Mouse (Mus musculus) G1E (cell line): ENCODE data around the gene Apold1. TPM values are rescaled to one million over a fixed set of nuclear protein-coding genes. Genes with fewer than 3 reads are reported as not detected.

Experiments used
- ATAC-seq: 2 replicates; pipeline ENCODE4 v1.8.0; 2016; ENCODE audit warnings: mild to moderate bottlenecking; ENCODE audit not compliant: insufficient number of reproducible peaks, poor library complexity, low FRiP score, severe bottlenecking; ENCODE audit errors: extremely low read depth
- DNase-seq: peaks from one replicate; pipeline ENCODE4 v3.0.0; 2012; ENCODE audit warnings: low spot score
- H3K27me3 ChIP-seq: 2 replicates; pipeline ENCODE4 v1.6.1; 2012; ENCODE audit warnings: mild to moderate bottlenecking, low read length, inconsistent platforms; ENCODE audit not compliant: insufficient read depth
- H3K36me3 ChIP-seq: replicated peaks from 2 replicates; pipeline ENCODE3; 2012; ENCODE audit warnings: mild to moderate bottlenecking, inconsistent platforms
- H3K4me1 ChIP-seq: 2 replicates; pipeline ENCODE4 v1.6.1; 2012; ENCODE audit warnings: low read depth, low read length, inconsistent platforms, mixed read lengths; ENCODE audit not compliant: insufficient read depth
- H3K4me3 ChIP-seq: 2 replicates; pipeline ENCODE4 v1.5.1; 2012; ENCODE audit warnings: low read depth, mild to moderate bottlenecking, inconsistent platforms, low read length, moderate library complexity, mixed read lengths
- H3K9me3 ChIP-seq: replicated peaks from 2 replicates; pipeline ENCODE4 v1.6.1; 2012; ENCODE audit warnings: inconsistent platforms
- CTCF ChIP-seq: IDR thresholded peaks from 2 replicates; pipeline ENCODE4 v1.5.1; 2012; ENCODE audit warnings: low read depth, low read length, inconsistent platforms, mixed read lengths
- GATA1 ChIP-seq: IDR thresholded peaks from 2 replicates; pipeline ENCODE4 v1.6.1; 2012; ENCODE audit warnings: borderline replicate concordance, low read length, inconsistent platforms, mixed read lengths
- GATA2 ChIP-seq: IDR thresholded peaks from 2 replicates; pipeline ENCODE4 v1.6.1; 2012; ENCODE audit warnings: low read depth, low read length, inconsistent platforms, borderline replicate concordance
- POLR2AphosphoS5 ChIP-seq: IDR thresholded peaks from 2 replicates; pipeline ENCODE4 v1.6.1; 2012; ENCODE audit warnings: low read depth, low read length, inconsistent platforms; ENCODE audit not compliant: insufficient replicate concordance
- TAL1 ChIP-seq: conservative IDR thresholded peaks from 2 replicates; pipeline ENCODE4 v1.6.1; 2012; ENCODE audit warnings: low read depth, low read length, inconsistent platforms, mixed read lengths
- polyA plus RNA-seq: library from polyadenylated mRNA; stranded (reverse); fragments of >175 nt; gene quantifications from 2 replicates; pipeline ENCODE4 v1.2.3, GENCODE M21; 2012
- total RNA-seq, 2 experiments: library from RNA; stranded (forward) in 1 of 2; stranded (reverse) in 1 of 2; fragments of 200-1000 nt in 1 of 2; fragments of >200 nt in 1 of 2; fragmentation: Nextera tagmentation in 1 of 2; gene quantifications; 2 replicates each; pipeline ENCODE4 v1.2.3; 2014 to 2017

Gene Apold1
- total and polyA plus RNA-seq, 3 experiments: 0.16 to 0.98 (median 0.83) TPM

DNA sequence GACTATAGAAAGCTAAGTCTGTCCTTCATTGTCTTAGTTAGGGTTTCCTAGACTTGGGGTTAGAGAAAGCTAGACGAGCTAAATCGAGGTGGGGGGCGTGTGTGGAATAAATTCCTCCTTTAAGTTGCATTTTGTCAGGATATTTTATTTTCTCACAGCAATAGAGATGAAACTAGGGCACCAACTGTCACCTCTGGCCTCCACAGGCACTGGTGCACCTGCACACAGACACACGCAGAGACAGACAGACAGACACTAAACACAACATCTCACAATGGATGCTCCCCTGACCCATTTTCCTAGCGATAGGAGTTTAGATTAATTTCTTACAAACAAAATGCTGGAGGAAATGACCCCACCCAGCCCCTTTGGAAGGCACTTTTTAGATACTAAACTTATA, 14.8 kb upstream of the Apold1 start:
- no peaks in the 10 kb centered on the region for H3K36me3 ChIP-seq
- H3K4me1 ChIP-seq: peaks cover 29% of the 10 kb centered on the region
- no peak for ATAC-seq
- no peak for DNase-seq
- no peak overlapping the region for H3K4me3 ChIP-seq
- TF ChIP-seq CTCF: no peak
- TF ChIP-seq TAL1: no peak
- no peak for TF ChIP-seq POLR2AphosphoS5
- no peak for TF ChIP-seq GATA2
- TF ChIP-seq GATA1: no peak
- peaks cover 12% of the 10 kb centered on the region for H3K9me3 ChIP-seq
- no peaks in the 10 kb centered on the region for H3K27me3 ChIP-seq

DNA sequence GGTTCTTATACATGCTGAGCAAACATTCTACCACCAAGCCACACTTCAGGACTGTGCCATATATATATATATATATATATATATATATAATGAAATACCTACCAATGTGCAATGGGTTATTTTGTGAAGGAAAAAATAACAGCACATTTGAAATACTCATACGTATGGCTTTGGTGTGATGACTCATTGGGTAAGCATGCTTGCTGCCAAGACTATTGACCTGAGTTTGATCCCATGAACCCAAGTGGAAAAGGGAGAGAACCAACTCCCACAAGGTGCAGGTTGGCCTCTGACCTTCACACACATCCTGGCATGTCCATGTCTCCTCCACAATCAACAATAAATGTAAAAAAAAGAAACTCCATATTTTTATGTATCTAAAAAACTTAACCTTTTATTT, 13.2 kb upstream of the Apold1 start:
- DNase-seq (no peak), ATAC-seq (no peak)
- TF ChIP-seq POLR2AphosphoS5 (no peak), GATA2 (no peak), GATA1 (no peak), CTCF (no peak), TAL1 (no peak)
- H3K27me3 ChIP-seq: no peaks in the 10 kb centered on the region
- H3K9me3 ChIP-seq: peaks cover 12% of the 10 kb centered on the region
- H3K36me3 ChIP-seq: no peaks in the 10 kb centered on the region
- H3K4me3 ChIP-seq: no peak overlapping the region
- peaks cover 37% of the 10 kb centered on the region for H3K4me1 ChIP-seq

DNA sequence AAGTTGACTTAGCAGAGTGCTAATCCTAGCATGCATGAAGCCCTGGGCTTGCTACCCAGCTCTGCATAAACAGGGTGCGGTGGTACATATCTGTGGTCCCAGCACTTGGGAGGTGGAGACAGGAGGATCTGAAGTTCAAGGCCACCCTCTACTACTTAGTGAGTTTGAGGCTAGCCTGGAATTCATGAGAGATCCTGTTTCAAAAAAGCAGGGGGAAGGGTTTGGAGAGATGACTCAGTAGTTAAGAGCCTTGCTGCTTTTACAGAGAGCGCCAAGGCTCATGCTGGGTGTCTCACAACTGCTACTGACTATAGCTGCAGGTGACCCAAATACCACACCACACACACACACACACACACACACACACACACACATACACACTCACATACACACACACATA, 12.0 kb upstream of the Apold1 start:
- DNase-seq (no peak), ATAC-seq (no peak)
- TF ChIP-seq TAL1 (no peak), GATA2 (no peak), GATA1 (no peak), POLR2AphosphoS5 (no peak), CTCF (no peak)
- Histone ChIP-seq H3K4me3 (no peak overlapping the region), H3K27me3 (no peaks in the 10 kb centered on the region), H3K9me3 (peaks cover 12% of the 10 kb centered on the region), H3K4me1 (peaks cover 46% of the 10 kb centered on the region), H3K36me3 (no peaks in the 10 kb centered on the region)

DNA sequence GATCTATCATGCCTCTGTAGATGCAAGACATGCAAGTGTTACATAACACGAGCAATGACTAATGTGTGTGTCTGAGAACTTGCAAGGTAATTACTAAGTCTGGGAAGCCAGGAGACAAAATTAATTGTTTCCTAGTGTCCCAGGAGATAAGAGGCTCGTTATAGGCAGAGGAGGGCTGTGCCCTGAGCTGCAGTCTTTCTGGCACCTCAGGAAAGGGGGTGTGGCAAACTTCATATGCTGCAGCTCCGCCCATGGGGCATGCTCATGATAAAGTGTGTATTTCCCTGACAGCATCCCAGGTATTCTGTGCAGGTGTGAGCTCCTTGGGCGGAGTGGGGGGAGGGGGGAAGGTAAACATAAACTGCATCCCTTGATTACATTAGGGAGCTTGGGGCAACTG, 9.4 kb upstream of the Apold1 start:
- DNase-seq: no peak
- peaks cover 9% of the 10 kb centered on the region for H3K9me3 ChIP-seq
- no peaks in the 10 kb centered on the region for H3K36me3 ChIP-seq
- TF ChIP-seq TAL1 (no peak), GATA1 (no peak), POLR2AphosphoS5 (no peak), GATA2 (no peak), CTCF (no peak)
- no peaks in the 10 kb centered on the region for H3K27me3 ChIP-seq
- H3K4me3 ChIP-seq: no peak overlapping the region
- peak; percentile 77 for ATAC-seq
- H3K4me1 ChIP-seq: peaks cover 55% of the 10 kb centered on the region

DNA sequence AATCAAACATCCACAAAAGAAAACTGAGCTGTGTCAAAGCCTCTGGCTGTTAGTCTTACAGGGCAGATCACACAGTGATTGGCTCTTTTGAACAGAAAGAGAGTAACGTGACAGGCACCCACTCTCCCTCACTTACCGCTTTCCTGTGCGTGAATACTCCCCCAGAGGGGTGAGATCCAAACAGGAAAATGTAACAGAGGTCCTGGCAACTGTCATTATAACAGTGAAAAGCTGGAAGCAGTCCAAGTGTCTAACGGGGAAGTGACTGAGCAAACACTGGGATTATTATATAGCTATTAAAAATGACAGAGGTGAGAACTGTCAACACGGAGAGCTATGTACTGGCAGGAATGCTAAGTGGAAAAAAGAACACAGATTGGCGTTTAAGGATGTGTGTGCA, 4.9 kb upstream of the Apold1 start:
- ATAC-seq (no peak), DNase-seq (no peak)
- H3K4me1 ChIP-seq: peaks cover 55% of the 10 kb centered on the region
- H3K4me3 ChIP-seq: no peak overlapping the region
- TF ChIP-seq CTCF (no peak), POLR2AphosphoS5 (no peak), GATA2 (no peak), TAL1 (no peak), GATA1 (no peak)
- no peaks in the 10 kb centered on the region for H3K27me3 ChIP-seq
- no peaks in the 10 kb centered on the region for H3K9me3 ChIP-seq
- H3K36me3 ChIP-seq: no peaks in the 10 kb centered on the region

DNA sequence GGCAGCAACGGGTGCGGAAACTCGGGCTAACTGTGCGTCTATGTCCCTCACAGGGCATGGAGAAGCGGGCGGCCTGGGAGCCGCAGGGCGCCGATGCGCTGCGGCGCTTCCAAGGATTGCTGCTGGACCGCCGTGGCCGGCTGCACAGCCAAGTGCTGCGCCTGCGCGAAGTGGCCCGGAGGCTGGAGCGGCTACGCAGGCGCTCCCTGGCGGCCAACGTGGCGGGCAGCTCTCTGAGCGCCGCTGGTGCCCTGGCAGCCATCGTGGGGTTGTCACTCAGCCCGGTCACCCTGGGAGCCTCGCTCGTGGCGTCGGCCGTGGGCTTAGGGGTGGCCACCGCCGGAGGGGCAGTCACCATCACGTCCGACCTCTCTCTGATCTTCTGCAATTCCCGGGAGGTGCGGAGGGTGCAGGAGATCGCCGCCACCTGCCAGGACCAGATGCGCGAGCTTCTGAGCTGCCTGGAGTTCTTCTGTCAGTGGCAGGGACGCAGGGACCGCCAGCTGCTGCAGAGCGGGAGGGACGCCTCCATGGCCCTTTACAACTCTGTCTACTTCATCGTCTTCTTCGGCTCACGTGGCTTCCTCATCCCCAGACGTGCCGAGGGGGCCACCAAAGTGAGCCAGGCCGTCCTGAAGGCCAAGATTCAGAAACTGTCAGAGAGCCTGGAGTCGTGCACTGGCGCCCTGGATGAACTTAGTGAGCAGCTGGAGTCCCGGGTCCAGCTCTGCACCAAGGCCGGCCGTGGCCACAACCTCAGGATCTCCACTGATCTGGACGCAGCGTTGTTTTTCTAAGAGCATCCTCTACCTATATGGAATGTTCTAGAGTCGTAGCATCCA, 2.2 kb downstream of the Apold1 start:
- H3K4me1 ChIP-seq: peaks cover 67% of the 10 kb centered on the region
- H3K4me3 ChIP-seq: peak overlapping the region; percentile 83
- ATAC-seq (peak; percentile 17; the same call in 1 of the 2 replicates), DNase-seq (peak; percentile 90)
- no peaks in the 10 kb centered on the region for H3K9me3 ChIP-seq
- TF ChIP-seq POLR2AphosphoS5: no peak
- no peak for TF ChIP-seq TAL1
- TF ChIP-seq GATA1: no peak
- no peak for TF ChIP-seq CTCF
- TF ChIP-seq GATA2: no peak
- H3K36me3 ChIP-seq: no peaks in the 10 kb centered on the region
- no peaks in the 10 kb centered on the region for H3K27me3 ChIP-seq
